Mouse (Mus musculus) right cerebral cortex, postnatal 14 days (tissue): ENCODE data around the gene Nckap5l.

ENCODE experiments used
- DNase-seq: peaks from one replicate; pipeline ENCODE4 v3.0.0; 2022

Gene Nckap5l

GRCm38 (mm10) chr15:99430394-99430793 is 27.2 kb downstream of the Nckap5l start:
- no peak for DNase-seq

GRCm38 (mm10) chr15:99423884-99424283 is 33.7 kb downstream of the Nckap5l start:
- DNase-seq = no peak

- DNase-seq = no peak
These were observed 34.4 kb downstream of the Nckap5l start for GRCm38 (mm10) chr15:99423131-99423530.

GRCm38 (mm10) chr15:99422551-99422950 is 35.0 kb downstream of the Nckap5l start:
- no peak for DNase-seq

- no peak for DNase-seq
These were observed 35.9 kb downstream of the Nckap5l start for GRCm38 (mm10) chr15:99421676-99422075.

- DNase-seq = no peak
These were observed 36.4 kb downstream of the Nckap5l start for GRCm38 (mm10) chr15:99421152-99421551.

GRCm38 (mm10) chr15:99420521-99421014 is 37.0 kb downstream of the Nckap5l start:
- no peak for DNase-seq

- DNase-seq = no peak
These were observed 37.4 kb downstream of the Nckap5l start for GRCm38 (mm10) chr15:99420101-99420500.

GRCm38 (mm10) chr15:99417692-99418271 is 39.8 kb downstream of the Nckap5l start:
- no peak for DNase-seq

- no peak for DNase-seq
These were observed 40.6 kb downstream of the Nckap5l start for GRCm38 (mm10) chr15:99416957-99417356.

GRCm38 (mm10) chr15:99416348-99416882 is 41.1 kb downstream of the Nckap5l start:
- DNase-seq = peak; percentile 87

- peak; percentile 70 for DNase-seq
These were observed 41.8 kb downstream of the Nckap5l start for GRCm38 (mm10) chr15:99415793-99416192.

- no peak for DNase-seq
These were observed 45.8 kb downstream of the Nckap5l start for GRCm38 (mm10) chr15:99411747-99412146.

- DNase-seq = no peak
These were observed 48.7 kb downstream of the Nckap5l start for GRCm38 (mm10) chr15:99408845-99409244.

- DNase-seq = no peak
These were observed 50.5 kb downstream of the Nckap5l start for GRCm38 (mm10) chr15:99406986-99407570.

- no peak for DNase-seq
These were observed 52.4 kb downstream of the Nckap5l start for GRCm38 (mm10) chr15:99405150-99405549.

- DNase-seq = no peak
These were observed 54.2 kb downstream of the Nckap5l start for GRCm38 (mm10) chr15:99403159-99403889.

- no peak for DNase-seq
These were observed 56.9 kb downstream of the Nckap5l start for GRCm38 (mm10) chr15:99400602-99401001.

- no peak for DNase-seq
These were observed 57.9 kb downstream of the Nckap5l start for GRCm38 (mm10) chr15:99399503-99400245.

GRCm38 (mm10) chr15:99397622-99398021 is 59.9 kb downstream of the Nckap5l start:
- DNase-seq = no peak

GRCm38 (mm10) chr15:99396875-99397274 is 60.7 kb downstream of the Nckap5l start:
- no peak for DNase-seq

GRCm38 (mm10) chr15:99396462-99396861 is 61.1 kb downstream of the Nckap5l start:
- no peak for DNase-seq
